Mouse (Mus musculus) liver, adult 2 months (tissue): ENCODE measurements around the gene Sulf2.

ENCODE experiments used
- CTCF ChIP-seq: fragments of 200-500 bp; IDR thresholded peaks from 2 replicates; pipeline ENCODE4 v1.5.1; 2011; ENCODE audit warnings: low read depth, low read length, control low read depth
- POLR2A ChIP-seq: fragments of 200-500 bp; IDR thresholded peaks from 2 replicates; pipeline ENCODE4 v1.6.1; 2011; ENCODE audit warnings: low read length, control low read depth; ENCODE audit not compliant: insufficient read depth; ENCODE audit errors: extremely low read depth

GRCm38 (mm10) chr2:166045006-166045405, 110.5 kb downstream of the Sulf2 start:
- TF ChIP-seq POLR2A = no peak
- no peak for TF ChIP-seq CTCF
